Mouse (Mus musculus) ES-Bruce4 (cell line): ENCODE measurements around the gene Art3.

Source experiments
- CTCF ChIP-seq: IDR thresholded peaks from one replicate; pipeline ENCODE4 v1.8.1; 2011; ENCODE audit warnings: low read depth, low read length
- POLR2A ChIP-seq: IDR thresholded peaks from one replicate; pipeline ENCODE4 v1.8.1; 2011; ENCODE audit warnings: low read length; ENCODE audit not compliant: insufficient read depth

DNA sequence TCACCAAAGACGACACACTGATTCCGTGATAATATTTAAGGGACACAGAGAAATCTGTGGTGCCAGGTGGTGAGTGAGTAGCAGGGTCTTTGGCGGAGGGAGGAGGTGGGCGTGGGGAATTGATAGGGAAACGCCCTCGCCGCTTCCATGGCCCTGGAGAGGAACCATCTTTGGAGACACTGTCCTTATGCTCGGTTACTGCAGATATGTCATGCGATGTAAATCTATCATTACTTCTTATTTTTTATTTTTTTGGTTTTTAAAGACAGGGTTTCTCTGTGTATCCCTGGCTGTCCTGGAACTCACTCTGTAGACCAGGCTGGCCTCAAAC lies 50.7 kb downstream of the Art3 start:
- TF ChIP-seq POLR2A (no peak), CTCF (no peak)
